Mouse (Mus musculus) heart, adult 10 weeks (tissue): ENCODE measurements around the gene Syt7. TPM values are rescaled to one million over a fixed set of nuclear protein-coding genes. Genes with fewer than 3 reads are reported as not detected.

Source experiments
- polyA plus RNA-seq: library from polyadenylated mRNA; stranded (reverse); fragments of 350-450 nt; fragmentation: Illumina TruSeq; extraction: RNeasy Lipid Tissue Mini Kit (QIAGEN cat#74804); gene quantifications from one replicate; pipeline ENCODE4 v1.2.3, GENCODE M21; 2014; ENCODE audit warnings: low read depth, low replicate concordance

Syt7 gene
- 22.8 TPM for polyA plus RNA-seq

GRCm38 (mm10) chr19:10388615-10389313 is at the start of gene Syt7:
Gene Syt7, plus strand, starts transcription at chr19:10389090.

GRCm38 (mm10) chr19:10456752-10457483 is 68.0 kb downstream of the Syt7 start, which contains the start of gene Lrrc10b:
Gene Lrrc10b, minus strand, starts transcription at chr19:10457473.

GRCm38 (mm10) chr19:10482703-10483102 is 93.8 kb downstream of the Syt7 start, which contains the start of gene Ppp1r32:
Gene Ppp1r32, minus strand, starts transcription at chr19:10482928.

Other genes with a start within 250 kb of the Syt7 start
- 18.3 TPM for gene Fads1, start 206.2 kb upstream of the Syt7 start, polyA plus RNA-seq
- gene Tmem258, start 185.1 kb upstream of the Syt7 start, polyA plus RNA-seq = 163 TPM
- 3.8 TPM for gene Fen1, start 184.9 kb upstream of the Syt7 start, polyA plus RNA-seq
- gene Myrf, start 148.3 kb upstream of the Syt7 start, polyA plus RNA-seq = 4.1 TPM
- 2.4 TPM for gene Dagla, start 84.2 kb upstream of the Syt7 start, polyA plus RNA-seq
- gene Lrrc10b, start 68.4 kb downstream of the Syt7 start, polyA plus RNA-seq = 0.34 TPM
- gene Ppp1r32, start 93.8 kb downstream of the Syt7 start, polyA plus RNA-seq = not detected
- gene Cpsf7, start 136.2 kb downstream of the Syt7 start, polyA plus RNA-seq = 37.0 TPM
- gene Sdhaf2, start 137.1 kb downstream of the Syt7 start, polyA plus RNA-seq = 69.1 TPM
- gene Tmem216, start 167.1 kb downstream of the Syt7 start, polyA plus RNA-seq = 7.0 TPM
- gene Cyb561a3, start 188.1 kb downstream of the Syt7 start, polyA plus RNA-seq = 14.1 TPM
- gene Tmem138, start 188.3 kb downstream of the Syt7 start, polyA plus RNA-seq = 4.0 TPM
- gene Ddb1, start 216.2 kb downstream of the Syt7 start, polyA plus RNA-seq = 142 TPM
- 6.9 TPM for gene Tkfc, start 216.6 kb downstream of the Syt7 start, polyA plus RNA-seq
- not detected for gene Vwce, start 245.1 kb downstream of the Syt7 start, polyA plus RNA-seq